In genomic region chr1:51300295-51300930, GRCm38 (mm10) we compare ENCODE assay signal across 14 mouse cellular contexts. TPM values are rescaled to one million over a fixed set of nuclear protein-coding genes. Genes with fewer than 3 reads are reported as not detected.
DNase-seq lines count a peak whose midpoint lies in the region; ATAC-seq and TF ChIP-seq lines count a peak whose summit lies in the region.
"Had no signal": no experiment of that assay in that cellular context is flagged by ENCODE, and none has a peak within 500 bp of the region (broad histone marks: within the 10 kb centered on the region; RNA-seq: fewer than 3 reads in every experiment).

No protein-coding gene starts in this region.

- no peaks in the 10 kb centered on the region for H3K9me3 ChIP-seq in hindbrain, embryonic 11.5 days (ENCODE audit: control insufficient read depth, low read length)
- H3K9me3 ChIP-seq in midbrain, embryonic 10.5 days (replicated peaks) = no peaks in the 10 kb centered on the region

- no peak overlapping the region for H3K4me2 ChIP-seq in hindbrain, embryonic 11.5 days (replicated peaks; ENCODE audit: low read depth, low read length)

- no peak for TF ChIP-seq CTCF in kidney, adult 2 months (conservative IDR thresholded peaks at IDR 0.05; ENCODE audit: insufficient read depth, insufficient read length, low read depth, low read length)
- no peak for TF ChIP-seq CTCF in lung, adult 2 months (IDR thresholded peaks at IDR 0.05; ENCODE audit: insufficient read depth, low read length)

- H3K4me1 ChIP-seq in kidney, adult 2 months (ENCODE audit: control insufficient read depth, insufficient read depth, low read length) = no peaks in the 10 kb centered on the region
- H3K4me1 ChIP-seq in lung, adult 2 months (ENCODE audit: control insufficient read depth, insufficient read depth, low read length) = peaks cover 17% of the 10 kb centered on the region
- no peaks in the 10 kb centered on the region for H3K4me1 ChIP-seq in hindbrain, embryonic 11.5 days (replicated peaks; ENCODE audit: control insufficient read depth, insufficient read depth, low read length)
- H3K4me1 ChIP-seq in midbrain, embryonic 10.5 days = no peaks in the 10 kb centered on the region

- H3K27me3 ChIP-seq in kidney, adult 2 months (replicated peaks; ENCODE audit: control insufficient read depth, insufficient read depth, low read length) = no peaks in the 10 kb centered on the region
- no peaks in the 10 kb centered on the region for H3K27me3 ChIP-seq in hindbrain, embryonic 11.5 days (ENCODE audit: control insufficient read depth, insufficient read depth, low read length)
- no peaks in the 10 kb centered on the region for H3K27me3 ChIP-seq in midbrain, embryonic 10.5 days (ENCODE audit: low read depth, poor library complexity, severe bottlenecking)

- H3K4me3 ChIP-seq in kidney, adult 2 months (ENCODE audit: insufficient read depth, low read depth, low read length) = no peak overlapping the region
- H3K4me3 ChIP-seq in lung, adult 2 months (replicated peaks; ENCODE audit: extremely low read depth, low read depth, low read length) = no peak overlapping the region
- no peak overlapping the region for H3K4me3 ChIP-seq in hindbrain, embryonic 11.5 days (ENCODE audit: low read depth, low read length)
- H3K4me3 ChIP-seq in midbrain, embryonic 10.5 days = no peak overlapping the region

- H3K36me3 ChIP-seq in kidney, adult 2 months (ENCODE audit: control insufficient read depth, insufficient read depth, low read length) = no peaks in the 10 kb centered on the region; the same call in 1 of the 2 replicates
- no peaks in the 10 kb centered on the region for H3K36me3 ChIP-seq in hindbrain, embryonic 11.5 days (ENCODE audit: control insufficient read depth, insufficient read depth, low read length)
- no peaks in the 10 kb centered on the region for H3K36me3 ChIP-seq in midbrain, embryonic 10.5 days

- intact Hi-C loops in heart, postnatal 36 days (cut with DNase I) = no loop called here

- 72% methylated on average over 11 of the region's 11 CpGs for WGBS in kidney, adult 2 months
- WGBS in lung, adult 2 months = 52% methylated on average over 11 of the region's 11 CpGs
- WGBS in hindbrain, embryonic 11.5 days = 87% methylated on average over 11 of the region's 11 CpGs
- WGBS in midbrain, embryonic 10.5 days = 89% methylated on average over 11 of the region's 11 CpGs

- no peak overlapping the region for H3K9ac ChIP-seq in hindbrain, embryonic 11.5 days (ENCODE audit: low read depth, low read length)

- peak; percentile 61 for ATAC-seq in megakaryocyte progenitor cell, adult 5-6 weeks (replicated peaks; ENCODE audit: poor library complexity)
- no peak for ATAC-seq in hindbrain, embryonic 11.5 days (ENCODE audit: low FRiP score)
- ATAC-seq: inflammation-experienced regulatory T-cells, adult 6 months had no signal

- H3K27ac ChIP-seq in kidney, adult 2 months (ENCODE audit: insufficient read depth, low read depth, low read length) = no peak overlapping the region
- H3K27ac ChIP-seq in hindbrain, embryonic 11.5 days (ENCODE audit: low read depth, low read length) = no peak overlapping the region
- no peak overlapping the region for H3K27ac ChIP-seq in midbrain, embryonic 10.5 days (replicated peaks)
- H3K27ac ChIP-seq: kidney, postnatal 0 days had no signal

- peak; percentile 19 for DNase-seq in kidney, adult 2 months
- no peak for DNase-seq in kidney, postnatal 10 days
- peak; percentile 44 to 46 for DNase-seq in heart, adult 9 months (ENCODE audit: low spot score in 2 of 2)
- DNase-seq in heart, postnatal 36 days = peak; percentile 37 to 41
- DNase-seq in lung, adult 2 months = no peak
- DNase-seq in hindbrain, embryonic 11.5 days (ENCODE audit: low spot score) = no peak
- no peak for DNase-seq in midbrain, embryonic 10.5 days (ENCODE audit: low spot score)
- DNase-seq: cerebellum, adult 8-10 months; lung, adult 18-20 months; right cerebral cortex, postnatal 14 days had no signal

- no peak for TF ChIP-seq POLR2A in kidney, adult 2 months (IDR thresholded peaks at IDR 0.05; ENCODE audit: low read depth, low read length)
- TF ChIP-seq POLR2A in lung, adult 2 months (IDR thresholded peaks at IDR 0.05; ENCODE audit: borderline replicate concordance, extremely low read depth, low read depth, low read length) = no peak

RNA-seq across cellular contexts. Expression of gene Cavin2, which starts 11.5 kb away (rescaled TPM):
- 20.9 TPM in 2 replicates for polyA plus RNA-seq in kidney, adult 2 months (2012; rRNA removed)
- 100 to 1,000 TPM; 143 to 146 TPM for total RNA-seq in heart, postnatal 36 days (2021)
- total RNA-seq in megakaryocyte progenitor cell, adult 5-6 weeks (2015) = 0.34 and 0.69 TPM in 2 replicates
- 0.33 and 0.37 TPM in 2 replicates for total RNA-seq in megakaryocyte progenitor cell, adult 5-6 weeks (2017)
- 256 and 286 TPM in 2 replicates for polyA plus RNA-seq in lung, adult 2 months (2012; rRNA removed)
- 4.5 and 5.0 TPM in 2 replicates for polyA plus RNA-seq in hindbrain, embryonic 11.5 days (2014; fragmentation: Nextera tagmentation; extraction: Ambion mirVana)
- polyA plus RNA-seq in midbrain, embryonic 10.5 days (2016; fragmentation: Nextera tagmentation; extraction: Ambion mirVana) = 2.0 and 3.1 TPM in 2 replicates
- total RNA-seq: MEL had no signal
- polyA plus RNA-seq: inflammation-experienced regulatory T-cells, adult 6 months had no signal

Comparison
In these comparisons a context has a peak if more than half of its experiments do, and no peak if none do; other contexts are left out.
1. DNase-seq: peak in kidney, adult 2 months (single experiment), heart, adult 9 months (2 of 2) and heart, postnatal 36 days (2 of 2); none in kidney, postnatal 10 days (single experiment), lung, adult 2 months (single experiment), hindbrain, embryonic 11.5 days (single experiment) and midbrain, embryonic 10.5 days (single experiment).
2. RNA of gene Cavin2, which starts 11.5 kb away (polyA plus RNA-seq): 256 to 286 TPM in lung, adult 2 months; 20.9 TPM in kidney, adult 2 months, 4.5 to 5.0 TPM in hindbrain, embryonic 11.5 days and 2.0 to 3.1 TPM in midbrain, embryonic 10.5 days; every median in the first group is over 10 times any median in the second.